Mouse (Mus musculus) NIH3T3 (cell line): Measurements from ENCODE around the gene Gng12.

Source experiments
- DNase-seq: peaks from one replicate; pipeline ENCODE4 v3.0.0-alpha.2; 2012; ENCODE audit warnings: low read depth

The Gng12 gene

GRCm38 (mm10) chr6:67056108-67056888, 160.1 kb downstream of the Gng12 start:
- DNase-seq: no peak

DNA sequence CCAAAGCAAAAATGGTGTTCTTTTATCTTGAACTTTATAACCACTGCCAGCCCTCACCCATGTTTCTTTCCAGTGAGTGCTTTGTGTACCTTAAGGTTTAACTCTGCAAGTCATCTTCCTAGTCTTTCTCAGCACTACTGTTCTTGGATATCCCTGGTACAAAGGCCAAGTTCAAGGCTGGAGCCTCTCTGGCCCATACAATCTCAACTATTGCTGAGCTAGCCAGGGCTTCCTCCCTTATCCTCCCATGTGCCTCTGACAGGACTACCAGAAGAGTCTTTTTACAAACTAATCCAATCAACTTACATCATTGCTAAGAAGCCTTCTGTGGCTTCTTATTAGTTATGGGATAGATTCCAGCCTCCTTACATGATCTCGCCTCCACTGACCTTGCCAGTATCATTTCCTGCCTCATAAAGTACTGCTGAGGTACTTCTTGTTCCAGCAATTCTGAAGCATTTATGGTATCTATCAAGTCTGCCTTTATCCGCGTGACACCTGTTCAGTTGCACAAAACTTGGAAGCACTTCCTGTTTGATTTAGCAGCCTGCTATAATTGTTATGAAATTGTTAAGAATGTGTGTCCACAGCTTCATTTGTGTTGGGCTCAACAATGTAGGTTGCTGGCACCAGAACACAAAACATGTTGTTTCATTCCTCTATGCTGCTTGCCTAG, 160.8 kb downstream of the Gng12 start:
- no peak for DNase-seq

DNA sequence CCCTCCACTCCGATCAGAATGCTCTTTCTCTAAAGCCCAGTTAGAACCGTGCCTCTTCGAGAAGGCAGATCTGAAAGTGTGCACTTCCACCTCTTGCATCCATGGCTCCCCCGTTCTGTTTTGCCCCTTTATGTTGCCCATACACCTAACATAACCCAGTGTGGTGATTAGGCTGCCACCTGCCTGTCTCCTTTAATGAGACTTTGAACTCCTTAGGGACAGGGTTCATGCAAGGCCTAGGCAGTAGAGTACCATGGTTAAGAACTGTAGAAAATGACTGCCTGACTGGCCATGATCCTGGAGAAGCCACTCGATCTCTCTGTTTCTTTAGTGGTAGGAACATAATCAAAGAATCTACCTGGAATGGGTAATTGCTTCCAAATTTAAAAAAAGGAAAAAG, 161.4 kb downstream of the Gng12 start:
- no peak for DNase-seq

GRCm38 (mm10) chr6:67057991-67058696, 161.9 kb downstream of the Gng12 start:
- DNase-seq: no peak

GRCm38 (mm10) chr6:67060057-67060456, 163.9 kb downstream of the Gng12 start:
- DNase-seq: peak; percentile 27

- no peak for DNase-seq
These were observed 173.1 kb downstream of the Gng12 start for GRCm38 (mm10) chr6:67069219-67069762.

GRCm38 (mm10) chr6:67069800-67070315, 173.7 kb downstream of the Gng12 start:
- DNase-seq: no peak
